Comparison of ENCODE assay signal across 8 mouse cellular contexts in the genomic region with DNA sequence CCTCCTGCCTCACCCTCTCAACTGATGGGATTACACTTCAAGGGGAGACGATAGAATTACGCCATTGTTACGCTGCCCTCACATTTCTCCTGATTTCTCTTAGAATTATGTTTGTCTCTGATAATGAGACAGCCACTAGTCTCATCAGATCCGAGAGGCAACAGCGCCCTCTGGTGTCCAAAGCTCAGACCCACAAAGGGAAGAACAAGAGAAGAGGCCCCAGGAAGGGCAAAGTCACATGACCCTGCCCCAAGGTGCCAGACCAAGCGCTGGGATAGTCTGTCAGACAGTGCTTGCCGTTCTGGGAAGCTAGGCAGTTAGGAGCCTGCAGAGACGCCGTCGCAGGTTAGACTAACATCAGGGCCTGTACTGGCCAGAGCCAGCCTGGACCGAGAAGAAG. TPM values are rescaled to one million over a fixed set of nuclear protein-coding genes. Genes with fewer than 3 reads are reported as not detected.
DNase-seq lines count a peak whose midpoint lies in the region; ATAC-seq and TF ChIP-seq lines count a peak whose summit lies in the region.

No protein-coding gene starts in this region.

- 1% methylated on average over 11 of the region's 11 CpGs for WGBS in forebrain, embryonic 15.5 days
- 2% methylated on average over 11 of the region's 11 CpGs for WGBS in neural tube, embryonic 15.5 days

- no peak overlapping the region for H3K27ac ChIP-seq in ES-E14 (ENCODE audit: insufficient read depth, low read depth, low read length, poor library complexity, severe bottlenecking)
- no peak overlapping the region for H3K27ac ChIP-seq in forebrain, embryonic 15.5 days (replicated peaks)
- no peak overlapping the region for H3K27ac ChIP-seq in neural tube, embryonic 15.5 days (replicated peaks)

- no peaks in the 10 kb centered on the region for H3K36me3 ChIP-seq in ES-E14 (ENCODE audit: control insufficient read depth, insufficient read depth, low read length, poor library complexity, severe bottlenecking)
- H3K36me3 ChIP-seq in forebrain, embryonic 15.5 days, result no peaks in the 10 kb centered on the region
- H3K36me3 ChIP-seq in neural tube, embryonic 15.5 days, result no peaks in the 10 kb centered on the region

- no peaks in the 10 kb centered on the region for H3K9me3 ChIP-seq in ES-E14 (ENCODE audit: control insufficient read depth, insufficient read depth, low read depth, low read length)
- H3K9me3 ChIP-seq in forebrain, embryonic 15.5 days, result no peaks in the 10 kb centered on the region
- H3K9me3 ChIP-seq in neural tube, embryonic 15.5 days (replicated peaks), result no peaks in the 10 kb centered on the region

- DNase-seq in ES-E14 (ENCODE audit: low read depth, low spot score), result peak; percentile 97
- peak; percentile 89 for DNase-seq in cerebellum, adult 11-12 months
- peak; percentile 77 for DNase-seq in heart, postnatal 25 days (ENCODE audit: low spot score)
- DNase-seq in layer of hippocampus, adult 11-12 months (ENCODE audit: low spot score), result peak; percentile 96
- peak; percentile 91 to 93 for DNase-seq in lung, adult 18-20 months
- peak; percentile 98 for DNase-seq in testis, postnatal 10 days (ENCODE audit: low spot score)

- intact Hi-C loops in heart, postnatal 25 days (cut with DNase I), result loop anchor here (1.0 to 5.0 kb wide), 4 partner anchors 26 to 169 kb away; partner anchors contain the start of gene Cox5a

- H3K9ac ChIP-seq in ES-E14 (ENCODE audit: insufficient read depth, low read depth, low read length, poor library complexity, severe bottlenecking), result peak overlapping the region; percentile 29; the same call in 1 of the 2 replicates
- H3K9ac ChIP-seq in forebrain, embryonic 15.5 days (replicated peaks), result peak overlapping the region; percentile 48
- no peak overlapping the region; the same call in 1 of the 2 replicates for H3K9ac ChIP-seq in neural tube, embryonic 15.5 days (replicated peaks)

- H3K4me1 ChIP-seq in ES-E14 (ENCODE audit: control insufficient read depth in 2 of 2, insufficient read depth in 2 of 2, low read length in 2 of 2, poor library complexity in 1 of 2), result peaks cover 2 to 9% of the 10 kb centered on the region in 2 experiments; a peak in 1 of 4 replicates
- H3K4me1 ChIP-seq in forebrain, embryonic 15.5 days, result peaks cover 12% of the 10 kb centered on the region
- peaks cover 11% of the 10 kb centered on the region for H3K4me1 ChIP-seq in neural tube, embryonic 15.5 days

- peak; percentile 84 for ATAC-seq in forebrain, embryonic 15.5 days (replicated peaks)
- peak; percentile 77 for ATAC-seq in neural tube, embryonic 15.5 days (ENCODE audit: low FRiP score)

- peak overlapping the region in 1 of 2 experiments; percentile 38; a peak in 2 of 4 replicates for H3K4me3 ChIP-seq in ES-E14 (ENCODE audit: insufficient read depth in 1 of 2, low read depth in 1 of 2, low read length in 2 of 2, poor library complexity in 1 of 2, severe bottlenecking in 1 of 2)
- H3K4me3 ChIP-seq in forebrain, embryonic 15.5 days, result peak overlapping the region; percentile 15; the same call in 1 of the 2 replicates
- H3K4me3 ChIP-seq in neural tube, embryonic 15.5 days (replicated peaks), result peak overlapping the region; percentile 19; the same call in 1 of the 2 replicates

- no peaks in the 10 kb centered on the region for H3K27me3 ChIP-seq in forebrain, embryonic 15.5 days
- no peaks in the 10 kb centered on the region for H3K27me3 ChIP-seq in neural tube, embryonic 15.5 days (replicated peaks)

- peak overlapping the region; percentile 46 for H3K4me2 ChIP-seq in forebrain, embryonic 15.5 days (replicated peaks)
- H3K4me2 ChIP-seq in neural tube, embryonic 15.5 days, result peak overlapping the region; percentile 50

- in situ Hi-C loops in ES-E14 (cut with MboI; ENCODE audit: low sequenced_read_pairs in 2 of 2, unreplicated experiment in 2 of 2), result no loop called here

TF ChIP-seq in ES-E14, 5 proteins besides CTCF, POLR2A, EP300 and RAD21:
- TF ChIP-seq ZNF384 (IDR thresholded peaks at IDR 0.05; ENCODE audit: low read depth, low read length) (0 out of 2 replicates have a peak, but pooled peaks have one; percentile 19), MAFK (IDR thresholded peaks at IDR 0.05; ENCODE audit: insufficient read depth, low read depth, low read length) (no peak), ZC3H11A (IDR thresholded peaks at IDR 0.05; ENCODE audit: borderline replicate concordance, low read depth, low read length) (peak; percentile 85), HCFC1 (IDR thresholded peaks at IDR 0.05; ENCODE audit: borderline replicate concordance, insufficient read depth, low read length) (no peak), CHD2 (IDR thresholded peaks at IDR 0.05; ENCODE audit: low read depth, low read length) (no peak)

RNA-seq across cellular contexts. Expression of gene Csk, which starts 2.3 kb away (rescaled TPM):
- 27.1 and 32.2 TPM in 2 replicates for total RNA-seq in ES-E14 (2012; rRNA removed)
- polyA plus RNA-seq in forebrain, embryonic 15.5 days (2015; fragmentation: Nextera tagmentation; extraction: Ambion mirVana), result 37.4 and 41.7 TPM in 2 replicates
- 10 to 100 TPM; 23.5 to 27.4 TPM for total RNA-seq in heart, postnatal 25 days (2021)
- polyA plus RNA-seq in neural tube, embryonic 15.5 days (2015; fragmentation: Nextera tagmentation; extraction: Ambion mirVana), result 43.1 and 50.0 TPM in 2 replicates

RNA-seq across cellular contexts. Expression of gene Cyp1a2, which starts 27.8 kb away (rescaled TPM):
- total RNA-seq in ES-E14 (2012; rRNA removed), result 0.67 and 0.69 TPM in 2 replicates
- not detected in 2 replicates for polyA plus RNA-seq in forebrain, embryonic 15.5 days (2015; fragmentation: Nextera tagmentation; extraction: Ambion mirVana)
- not detected for total RNA-seq in heart, postnatal 25 days (2021)
- not detected in 2 replicates for polyA plus RNA-seq in neural tube, embryonic 15.5 days (2015; fragmentation: Nextera tagmentation; extraction: Ambion mirVana)

RNA-seq across cellular contexts. Expression of gene Cyp1a1, which starts 32.0 kb away (rescaled TPM):
- 0.74 and 1.0 TPM in 2 replicates for total RNA-seq in ES-E14 (2012; rRNA removed)
- polyA plus RNA-seq in forebrain, embryonic 15.5 days (2015; fragmentation: Nextera tagmentation; extraction: Ambion mirVana), result 0.06 and 0.20 TPM in 2 replicates
- total RNA-seq in heart, postnatal 25 days (2021), result under 1 TPM in 1 of 2 experiments, not detected in 1; 0.08 TPM
- 0.09 and 0.12 TPM in 2 replicates for polyA plus RNA-seq in neural tube, embryonic 15.5 days (2015; fragmentation: Nextera tagmentation; extraction: Ambion mirVana)

RNA-seq across cellular contexts. Expression of gene Lman1l, which starts 35.2 kb away (rescaled TPM):
- total RNA-seq in ES-E14 (2012; rRNA removed), result 0.22 TPM in 1 of 2 replicates, not detected in the other
- not detected in 2 replicates for polyA plus RNA-seq in forebrain, embryonic 15.5 days (2015; fragmentation: Nextera tagmentation; extraction: Ambion mirVana)
- total RNA-seq in heart, postnatal 25 days (2021), result not detected
- polyA plus RNA-seq in neural tube, embryonic 15.5 days (2015; fragmentation: Nextera tagmentation; extraction: Ambion mirVana), result not detected in 2 replicates

RNA-seq across cellular contexts. Expression of gene Cplx3, which starts 49.7 kb away (rescaled TPM):
- not detected in 2 replicates for total RNA-seq in ES-E14 (2012; rRNA removed)
- 0.45 TPM in 1 of 2 replicates, not detected in the other for polyA plus RNA-seq in forebrain, embryonic 15.5 days (2015; fragmentation: Nextera tagmentation; extraction: Ambion mirVana)
- not detected for total RNA-seq in heart, postnatal 25 days (2021)
- polyA plus RNA-seq in neural tube, embryonic 15.5 days (2015; fragmentation: Nextera tagmentation; extraction: Ambion mirVana), result 0.11 and 0.23 TPM in 2 replicates
